Mouse (Mus musculus) megakaryocyte, embryonic 14.5 days (primary cell): Measurements from ENCODE around the gene Agap1.

Experiments used
- FLI1 ChIP-seq: IDR thresholded peaks from 2 replicates; pipeline ENCODE4 v1.6.1; 2012; ENCODE audit warnings: low read length, inconsistent platforms, mixed read lengths
- GATA1 ChIP-seq: IDR thresholded peaks from 3 replicates; pipeline ENCODE4 v1.6.1; 2012; ENCODE audit warnings: mixed read lengths, low read length, inconsistent platforms, borderline replicate concordance

DNA sequence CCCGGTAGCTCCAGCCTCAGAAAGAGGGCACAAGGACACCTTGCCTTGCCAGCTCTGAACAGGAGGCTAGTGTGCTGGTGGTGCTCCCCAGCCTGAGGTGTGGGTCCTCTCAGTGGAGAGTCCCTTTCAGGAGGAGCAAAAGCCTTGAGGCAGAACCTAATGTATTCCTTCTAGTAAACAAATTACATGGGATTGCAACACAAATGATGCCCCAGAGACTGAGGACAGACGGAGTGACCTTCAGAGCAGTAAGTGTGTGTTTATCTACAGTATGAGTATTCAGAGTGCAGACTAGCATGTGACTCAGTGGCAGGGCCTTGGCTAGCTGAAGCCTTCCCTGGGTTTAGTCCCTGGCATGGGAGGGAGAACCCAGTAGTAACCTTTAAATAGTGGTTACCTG, 165.4 kb downstream of the Agap1 start:
- TF ChIP-seq FLI1, result no peak
- TF ChIP-seq GATA1, result no peak
